Mouse (Mus musculus) embryo, embryonic 10 days (tissue): ENCODE measurements around the gene Ppm1h.

Experiments
- DNase-seq: peaks from one replicate; pipeline ENCODE4 v3.0.0-alpha.2; 2015; ENCODE audit warnings: low spot score

The Ppm1h gene

GRCm38 (mm10) chr10:122678541-122679436 is at the start of gene Ppm1h:
Gene Ppm1h, plus strand, starts transcription at chr10:122678762.
- DNase-seq: peak; percentile 80

DNA sequence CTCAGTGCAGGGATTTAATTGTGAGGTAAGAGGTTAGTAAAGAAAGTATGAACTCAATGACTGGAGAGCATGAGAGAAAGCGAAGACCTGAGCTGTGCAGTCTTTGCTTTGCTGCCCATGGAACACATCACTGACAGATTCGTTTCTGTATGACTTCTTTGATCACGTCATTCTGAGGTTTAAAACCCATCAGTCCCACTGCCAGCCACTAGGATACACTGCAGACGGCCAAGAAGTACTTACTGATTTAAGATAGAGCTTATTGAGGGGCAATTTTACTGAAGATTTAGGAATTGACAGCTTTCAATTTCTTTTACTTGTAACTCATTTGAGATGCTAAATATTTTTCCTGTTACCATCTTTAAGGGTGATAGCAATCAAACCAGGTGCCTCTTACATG is 49.6 kb upstream of the Ppm1h start:
- DNase-seq: no peak

DNA sequence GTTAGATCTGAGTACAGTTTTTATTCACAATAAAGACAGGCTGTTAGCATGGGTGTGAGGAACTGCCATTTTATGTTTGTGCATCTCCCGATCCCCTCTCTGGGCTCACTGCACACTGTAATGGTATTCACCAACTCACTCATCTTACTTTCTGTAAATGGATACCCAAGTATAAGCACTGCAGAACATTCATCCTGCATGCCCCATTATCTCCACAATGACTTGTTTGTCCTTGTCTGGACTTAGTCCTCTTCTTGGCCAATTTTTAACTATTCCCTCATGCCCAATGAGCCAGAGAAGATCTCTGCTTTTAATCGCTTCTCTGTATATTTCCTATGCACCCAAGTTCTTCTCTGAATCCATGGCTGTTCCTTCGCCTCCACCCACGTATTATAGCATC is 38.7 kb upstream of the Ppm1h start:
- DNase-seq: no peak

GRCm38 (mm10) chr10:122641263-122641795 is 37.2 kb upstream of the Ppm1h start:
- no peak for DNase-seq

- no peak for DNase-seq
Observed at GRCm38 (mm10) chr10:122642125-122642524, 36.4 kb upstream of the Ppm1h start.

GRCm38 (mm10) chr10:122651932-122652331 is 26.6 kb upstream of the Ppm1h start:
- no peak for DNase-seq

DNA sequence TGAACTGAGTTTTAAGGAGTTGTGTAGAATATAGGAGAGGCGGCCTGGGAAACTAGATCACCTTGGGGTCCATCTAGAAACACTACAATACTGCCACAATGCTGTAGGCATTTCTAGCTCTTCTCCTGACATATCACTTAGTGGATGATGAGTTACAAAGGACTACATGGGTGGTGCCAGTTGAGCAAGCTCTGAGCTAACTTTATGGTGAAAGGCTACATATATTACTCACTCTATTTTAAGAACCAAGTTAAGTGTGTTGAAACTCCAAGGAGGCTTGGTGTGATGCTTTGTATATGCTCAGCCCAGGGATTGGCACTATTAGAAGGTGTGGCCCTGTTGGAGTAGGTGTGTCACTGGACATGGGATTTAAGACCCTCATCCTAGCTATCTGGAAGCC is 26.0 kb upstream of the Ppm1h start:
- no peak for DNase-seq

GRCm38 (mm10) chr10:122665652-122666051 is 12.9 kb upstream of the Ppm1h start:
- no peak for DNase-seq

DNA sequence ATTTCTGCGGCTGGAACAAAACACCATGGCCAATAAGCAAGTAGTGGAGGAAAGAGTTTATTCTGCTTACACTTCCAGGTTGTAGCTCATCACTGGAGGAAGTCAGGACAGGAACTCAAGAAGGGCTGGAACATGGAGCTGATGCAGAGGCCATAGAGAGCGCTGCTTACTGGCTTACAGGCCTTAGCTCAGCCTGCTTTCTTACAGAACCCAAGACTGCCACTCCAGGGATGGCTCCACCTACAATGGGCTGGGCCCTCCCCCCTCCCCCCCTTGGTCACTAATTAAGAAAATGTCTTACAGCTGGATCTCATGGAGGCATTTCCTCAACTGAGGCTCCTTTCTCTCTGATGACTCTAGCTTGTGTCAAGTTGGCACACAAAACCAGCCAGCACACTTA is 7.3 kb upstream of the Ppm1h start:
- peak; percentile 30 for DNase-seq

- DNase-seq: no peak
Observed at GRCm38 (mm10) chr10:122672044-122672443, 6.5 kb upstream of the Ppm1h start.

- peak; percentile 31 for DNase-seq
Observed at GRCm38 (mm10) chr10:122679437-122680045, 979 bp downstream of the Ppm1h start.

DNA sequence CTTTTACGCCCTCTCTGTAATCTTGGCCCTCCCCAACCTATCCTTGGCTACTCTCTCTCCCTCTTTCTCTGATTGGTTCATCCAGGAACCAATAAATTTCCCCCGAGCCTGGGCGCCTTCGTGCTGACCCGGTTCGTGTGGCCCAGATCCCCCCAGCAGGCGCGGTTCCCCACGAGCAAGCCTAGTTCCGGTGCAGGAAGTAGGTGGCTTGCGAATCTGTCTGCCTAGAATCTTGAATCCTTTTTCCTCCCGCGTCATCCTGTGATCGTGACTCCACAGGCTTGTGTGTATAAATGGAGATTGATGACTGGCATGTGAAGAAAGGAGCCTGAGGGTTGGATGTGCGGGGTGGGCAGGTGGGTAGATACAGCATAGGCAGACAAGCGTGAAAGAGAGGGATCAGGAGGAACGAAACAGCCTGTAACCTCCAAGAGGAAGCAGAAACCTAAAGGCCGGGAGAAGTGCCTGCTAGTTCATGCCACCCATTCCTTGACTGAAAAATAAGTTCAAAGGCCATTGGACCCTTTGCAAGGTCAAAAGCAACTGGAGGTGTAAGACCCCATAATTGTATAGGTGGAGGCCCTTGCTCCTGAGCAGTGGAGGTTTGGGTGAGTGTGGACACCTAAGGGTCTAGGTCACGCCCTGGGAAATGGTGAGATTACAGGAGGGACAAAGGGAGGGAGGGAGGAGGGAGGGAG is 2.0 kb downstream of the Ppm1h start:
- DNase-seq: peak; percentile 28

GRCm38 (mm10) chr10:122681085-122681408 is 2.5 kb downstream of the Ppm1h start:
- DNase-seq: no peak

- DNase-seq: no peak
Observed at GRCm38 (mm10) chr10:122683819-122684330, 5.3 kb downstream of the Ppm1h start.

GRCm38 (mm10) chr10:122685297-122685696 is 6.7 kb downstream of the Ppm1h start:
- DNase-seq: no peak

DNA sequence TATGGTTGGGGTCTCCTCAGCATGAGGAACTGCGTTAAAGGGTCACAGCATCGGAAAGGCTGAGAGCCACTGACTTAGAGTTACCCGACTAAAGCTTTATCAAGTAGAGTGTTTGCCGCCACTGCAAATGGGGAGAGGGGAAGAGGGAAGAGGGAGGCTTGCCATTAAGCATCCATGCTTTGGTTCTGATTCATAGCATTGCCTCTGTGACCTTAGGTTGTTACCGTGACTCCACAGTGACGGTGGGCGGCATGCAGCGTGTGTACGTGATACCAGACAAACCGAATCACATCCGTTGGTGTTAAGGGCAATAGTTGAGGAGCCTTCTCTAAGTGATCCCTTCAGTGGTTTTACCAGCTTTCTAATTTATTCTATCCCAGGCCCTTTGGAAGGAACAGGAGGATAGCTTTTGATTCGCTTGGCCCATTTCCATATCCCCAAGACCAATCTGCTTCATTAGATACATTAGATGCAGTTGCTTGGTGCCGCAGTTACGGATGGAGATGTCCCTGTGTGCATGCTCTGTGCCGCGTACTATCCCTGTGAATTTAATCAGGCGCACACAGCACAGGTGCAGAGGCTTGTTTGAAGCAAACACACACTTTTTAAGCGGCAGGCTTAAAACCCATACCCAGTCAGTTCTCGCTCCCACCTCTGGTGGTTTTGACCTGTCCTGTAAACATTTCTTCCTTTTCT is 7.4 kb downstream of the Ppm1h start:
- no peak for DNase-seq

DNA sequence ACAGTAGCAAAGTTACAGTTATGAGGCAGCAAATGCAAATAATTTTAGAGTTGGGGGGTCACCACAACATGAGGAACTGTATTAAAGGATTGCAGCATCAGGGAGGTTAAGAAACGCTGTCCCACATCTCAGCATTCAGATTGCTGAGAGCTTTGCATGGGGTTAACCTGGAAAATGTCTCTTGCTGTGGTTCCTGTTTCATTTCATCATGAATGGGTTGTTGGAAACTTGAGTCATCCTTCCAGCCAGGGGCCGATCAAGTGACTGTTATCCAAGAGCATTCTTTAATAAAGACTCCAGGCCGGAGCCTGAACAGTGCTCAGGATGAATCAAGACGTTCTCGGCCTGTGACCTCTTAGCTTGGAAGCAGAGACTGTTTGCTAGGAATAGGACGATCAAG is 12.1 kb downstream of the Ppm1h start:
- no peak for DNase-seq

- no peak for DNase-seq
Observed at GRCm38 (mm10) chr10:122693158-122693777, 14.7 kb downstream of the Ppm1h start.

- no peak for DNase-seq
Observed at GRCm38 (mm10) chr10:122693911-122694618, 15.5 kb downstream of the Ppm1h start.

GRCm38 (mm10) chr10:122696335-122696734 is 17.8 kb downstream of the Ppm1h start:
- no peak for DNase-seq

DNA sequence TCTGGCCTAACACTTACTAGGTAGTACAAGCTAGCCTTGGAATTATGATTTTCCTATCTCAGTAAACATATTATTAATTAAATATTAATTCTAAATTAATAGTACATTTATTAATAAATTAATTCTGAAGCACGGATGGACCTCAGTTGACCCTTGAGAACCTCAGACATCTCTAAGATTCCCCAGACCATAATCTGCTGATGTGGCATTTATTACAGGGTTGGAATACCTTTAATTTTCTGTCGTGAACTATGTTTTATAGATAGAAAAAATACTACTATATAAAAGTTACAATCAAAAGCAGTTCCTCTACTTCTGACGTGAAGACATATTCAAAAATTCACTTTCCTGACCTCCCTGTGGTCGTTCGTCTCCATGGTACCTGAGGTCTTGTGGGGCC is 19.8 kb downstream of the Ppm1h start:
- DNase-seq: no peak
